Mouse (Mus musculus): ENCODE data around the gene Ugt3a1.

DNA sequence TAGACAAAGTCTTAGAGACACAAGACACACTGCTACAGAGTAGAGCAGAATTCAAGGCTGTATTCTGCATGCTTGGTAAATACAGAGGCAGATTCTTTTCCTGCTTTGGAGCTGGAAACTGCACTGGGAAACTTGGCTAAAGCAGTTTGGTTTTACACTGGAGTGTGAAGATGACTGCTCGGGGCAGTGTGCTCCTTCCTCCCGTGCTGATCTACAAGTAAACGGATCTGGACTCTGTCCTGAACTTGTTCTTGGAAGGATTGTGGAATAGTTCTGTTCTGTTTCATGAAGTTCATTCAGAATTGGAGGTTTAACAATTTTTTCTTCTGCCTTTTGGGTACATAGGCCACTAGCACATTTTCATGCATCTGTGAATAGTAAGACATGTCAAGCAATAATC is 2.3 kb downstream of the Ugt3a1 start:
- no peak for TF ChIP-seq ZNF384 (IDR thresholded peaks at IDR 0.05; ENCODE audit: low read depth, low read length)
- no peak for TF ChIP-seq CHD2 (IDR thresholded peaks at IDR 0.05; ENCODE audit: low read depth, low read length)

Measured in ES-E14 (cell line).